Mouse (Mus musculus): ENCODE data around the gene Mab21l1. TPM values are rescaled to one million over a fixed set of nuclear protein-coding genes. Genes with fewer than 3 reads are reported as not detected.

Mab21l1 gene
- total and polyA plus RNA-seq, 2 experiments from 2014 or later, result 137 to 179 TPM

DNA sequence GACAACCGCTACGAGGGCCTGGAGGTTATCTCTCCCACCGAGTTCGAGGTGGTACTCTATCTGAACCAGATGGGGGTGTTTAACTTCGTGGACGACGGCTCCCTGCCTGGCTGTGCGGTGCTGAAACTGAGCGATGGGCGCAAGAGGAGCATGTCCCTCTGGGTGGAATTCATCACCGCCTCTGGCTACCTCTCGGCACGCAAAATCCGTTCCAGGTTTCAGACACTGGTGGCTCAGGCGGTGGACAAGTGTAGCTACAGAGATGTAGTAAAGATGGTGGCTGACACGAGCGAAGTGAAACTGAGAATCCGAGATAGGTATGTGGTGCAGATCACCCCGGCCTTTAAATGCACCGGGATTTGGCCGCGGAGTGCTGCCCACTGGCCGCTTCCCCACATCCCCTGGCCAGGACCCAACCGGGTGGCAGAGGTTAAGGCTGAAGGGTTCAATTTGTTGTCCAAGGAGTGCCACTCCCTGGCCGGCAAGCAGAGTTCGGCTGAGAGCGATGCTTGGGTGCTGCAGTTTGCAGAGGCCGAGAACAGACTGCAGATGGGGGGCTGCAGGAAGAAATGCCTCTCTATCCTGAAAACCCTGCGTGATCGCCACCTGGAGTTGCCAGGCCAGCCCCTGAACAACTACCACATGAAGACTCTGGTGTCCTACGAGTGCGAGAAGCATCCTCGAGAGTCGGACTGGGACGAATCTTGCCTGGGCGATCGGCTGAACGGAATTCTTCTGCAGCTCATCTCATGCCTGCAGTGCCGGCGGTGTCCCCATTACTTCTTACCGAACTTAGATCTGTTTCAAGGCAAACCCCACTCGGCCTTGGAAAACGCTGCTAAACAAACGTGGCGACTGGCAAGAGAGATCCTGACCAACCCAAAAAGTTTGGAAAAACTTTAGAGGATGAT is 1.1 kb downstream of the Mab21l1 start:
- ATAC-seq, result no peak
- Histone ChIP-seq H3K27me3 (ENCODE audit: insufficient read depth, low read length) (no peaks in the 10 kb centered on the region), H3K4me2 (ENCODE audit: low read depth, low read length) (peak overlapping the region; percentile 61), H3K9me3 (ENCODE audit: low read length) (no peaks in the 10 kb centered on the region), H3K4me1 (ENCODE audit: insufficient read depth, low read length) (no peaks in the 10 kb centered on the region), H3K9ac (replicated peaks; ENCODE audit: low read length) (peak overlapping the region; percentile 80), H3K4me3 (ENCODE audit: low read length) (peak overlapping the region; percentile 51), H3K27ac (peak overlapping the region; percentile 97), H3K36me3 (ENCODE audit: insufficient read depth, low read length) (no peaks in the 10 kb centered on the region)
- WGBS, result 16% methylated on average over 45 of the region's 45 CpGs
- no peak for TF ChIP-seq CTCF (IDR thresholded peaks at IDR 0.05; ENCODE audit: low read depth)
- peak; percentile 61 for DNase-seq (ENCODE audit: low spot score)

DNA sequence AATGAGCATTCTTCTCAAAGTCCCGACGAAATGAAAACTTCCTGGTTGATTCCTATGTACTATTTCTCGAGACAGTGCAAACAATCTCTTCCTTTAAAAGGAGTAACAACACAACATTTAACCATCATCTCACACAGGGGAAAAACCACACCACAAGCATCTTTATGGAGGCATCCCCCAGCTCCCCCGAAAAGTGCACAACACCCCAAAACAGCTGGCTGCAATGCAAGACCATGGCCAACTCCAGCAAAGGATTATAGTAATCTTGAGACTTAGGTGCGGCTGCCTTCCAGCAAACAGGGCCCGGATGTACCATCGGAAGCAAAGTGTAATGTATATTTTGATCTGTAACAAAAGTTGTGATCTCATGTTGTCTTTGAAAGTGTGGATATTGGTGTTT is 1.8 kb downstream of the Mab21l1 start:
- TF ChIP-seq CTCF (IDR thresholded peaks at IDR 0.05; ENCODE audit: low read depth), result no peak
- Histone ChIP-seq H3K36me3 (ENCODE audit: insufficient read depth, low read length) (no peaks in the 10 kb centered on the region), H3K4me3 (ENCODE audit: low read length) (peak overlapping the region; percentile 51), H3K9ac (replicated peaks; ENCODE audit: low read length) (peak overlapping the region; percentile 80), H3K27me3 (ENCODE audit: insufficient read depth, low read length) (no peaks in the 10 kb centered on the region), H3K4me2 (ENCODE audit: low read depth, low read length) (peak overlapping the region; percentile 61), H3K9me3 (ENCODE audit: low read length) (no peaks in the 10 kb centered on the region), H3K4me1 (ENCODE audit: insufficient read depth, low read length) (no peaks in the 10 kb centered on the region), H3K27ac (peak overlapping the region; percentile 97)
- ATAC-seq (no peak), DNase-seq (ENCODE audit: low spot score) (peak; percentile 30)
- 30% methylated on average over 7 of the region's 7 CpGs for WGBS

DNA sequence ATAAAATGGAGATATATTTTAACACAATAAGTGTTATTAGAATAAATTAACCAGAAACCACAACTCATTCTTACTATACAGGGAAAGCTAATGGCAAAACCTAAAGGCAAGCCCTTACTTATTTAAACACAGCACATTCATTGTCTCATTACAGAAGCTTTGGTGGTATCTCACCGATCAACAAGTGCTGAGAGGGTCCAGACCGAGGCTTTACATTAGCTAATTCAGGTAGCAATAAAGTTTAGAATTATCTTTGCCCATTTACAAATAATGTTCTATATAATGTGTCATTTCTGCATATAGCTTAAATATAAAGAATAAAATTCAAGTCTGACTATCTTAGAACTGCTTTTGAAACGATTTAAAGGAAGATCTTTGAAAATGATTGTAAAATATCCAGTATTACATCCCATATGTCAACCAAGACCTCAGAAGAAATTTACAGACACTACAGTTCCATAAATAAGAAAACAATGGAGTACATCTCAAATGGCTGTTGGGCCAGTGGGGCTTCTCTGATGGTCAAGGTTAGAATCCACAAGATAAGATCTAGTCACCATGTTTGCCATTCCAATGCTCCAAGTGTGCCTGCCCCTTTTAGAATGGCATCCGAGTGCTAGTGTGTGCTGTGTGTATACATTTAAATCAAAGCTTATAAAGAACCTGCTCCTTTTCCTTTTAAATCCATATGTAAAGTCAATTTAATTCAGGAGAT is 3.1 kb downstream of the Mab21l1 start:
- DNase-seq (ENCODE audit: low spot score), result peak; percentile 60
- peaks cover 4% of the 10 kb centered on the region; the same call in 1 of the 2 replicates for H3K4me1 ChIP-seq (ENCODE audit: insufficient read depth, low read length)
- ATAC-seq, result no peak
- TF ChIP-seq CTCF (IDR thresholded peaks at IDR 0.05; ENCODE audit: low read depth), result no peak
- H3K27me3 ChIP-seq (ENCODE audit: insufficient read depth, low read length), result no peaks in the 10 kb centered on the region
- peak overlapping the region; percentile 83 for H3K9ac ChIP-seq (replicated peaks; ENCODE audit: low read length)
- peak overlapping the region; percentile 49 for H3K4me3 ChIP-seq (ENCODE audit: low read length)
- peak overlapping the region; percentile 77 for H3K4me2 ChIP-seq (ENCODE audit: low read depth, low read length)
- 44% methylated on average over 4 of the region's 4 CpGs for WGBS
- peak overlapping the region; percentile 97 for H3K27ac ChIP-seq
- no peaks in the 10 kb centered on the region for H3K9me3 ChIP-seq (ENCODE audit: low read length)
- H3K36me3 ChIP-seq (ENCODE audit: insufficient read depth, low read length), result no peaks in the 10 kb centered on the region

DNA sequence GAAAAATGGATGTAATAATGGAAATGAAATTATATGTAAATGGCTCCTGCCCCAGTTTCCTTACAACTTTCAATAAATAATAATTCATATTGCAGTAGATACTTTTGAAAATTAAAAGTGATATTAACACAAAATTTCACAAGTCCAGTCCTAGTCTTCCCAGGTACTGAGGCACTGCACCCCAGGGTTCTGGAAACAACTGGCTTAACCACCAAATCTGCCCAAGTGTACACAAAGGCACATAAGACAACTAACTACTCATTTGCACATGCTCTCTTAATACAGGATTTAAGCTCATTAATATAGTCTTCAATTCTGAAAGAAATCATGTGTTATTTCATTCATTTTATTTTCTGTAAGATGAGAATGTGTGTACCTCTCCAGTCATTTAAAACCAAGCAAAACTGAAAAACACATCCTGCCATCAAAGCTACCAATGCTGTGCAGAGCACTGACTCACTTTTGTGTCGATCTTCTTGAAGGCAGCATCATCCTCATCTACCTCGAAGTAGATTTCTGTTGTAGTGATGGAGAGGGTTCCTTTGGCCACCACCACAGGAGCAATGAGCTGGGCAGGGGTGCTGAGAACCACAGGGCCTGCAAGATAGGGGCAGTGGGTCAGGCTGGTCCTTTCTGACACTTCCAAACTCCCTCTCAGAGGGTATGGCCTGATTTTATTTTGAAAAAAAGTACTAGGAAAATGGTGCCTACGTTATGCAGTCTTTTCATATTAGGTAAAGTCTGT is 3.8 kb downstream of the Mab21l1 start:
- Histone ChIP-seq H3K4me3 (ENCODE audit: low read length) (peak overlapping the region; percentile 49), H3K4me2 (ENCODE audit: low read depth, low read length) (peak overlapping the region; percentile 77), H3K27ac (peak overlapping the region; percentile 97), H3K9ac (replicated peaks; ENCODE audit: low read length) (peak overlapping the region; percentile 83), H3K27me3 (ENCODE audit: insufficient read depth, low read length) (no peaks in the 10 kb centered on the region), H3K4me1 (ENCODE audit: insufficient read depth, low read length) (peaks cover 4% of the 10 kb centered on the region; the same call in 1 of the 2 replicates), H3K36me3 (ENCODE audit: insufficient read depth, low read length) (no peaks in the 10 kb centered on the region), H3K9me3 (ENCODE audit: low read length) (no peaks in the 10 kb centered on the region)
- WGBS, result 31% methylated on average over 3 of the region's 3 CpGs
- DNase-seq (ENCODE audit: low spot score), result peak; percentile 44
- ATAC-seq, result no peak
- TF ChIP-seq CTCF (IDR thresholded peaks at IDR 0.05; ENCODE audit: low read depth), result no peak

DNA sequence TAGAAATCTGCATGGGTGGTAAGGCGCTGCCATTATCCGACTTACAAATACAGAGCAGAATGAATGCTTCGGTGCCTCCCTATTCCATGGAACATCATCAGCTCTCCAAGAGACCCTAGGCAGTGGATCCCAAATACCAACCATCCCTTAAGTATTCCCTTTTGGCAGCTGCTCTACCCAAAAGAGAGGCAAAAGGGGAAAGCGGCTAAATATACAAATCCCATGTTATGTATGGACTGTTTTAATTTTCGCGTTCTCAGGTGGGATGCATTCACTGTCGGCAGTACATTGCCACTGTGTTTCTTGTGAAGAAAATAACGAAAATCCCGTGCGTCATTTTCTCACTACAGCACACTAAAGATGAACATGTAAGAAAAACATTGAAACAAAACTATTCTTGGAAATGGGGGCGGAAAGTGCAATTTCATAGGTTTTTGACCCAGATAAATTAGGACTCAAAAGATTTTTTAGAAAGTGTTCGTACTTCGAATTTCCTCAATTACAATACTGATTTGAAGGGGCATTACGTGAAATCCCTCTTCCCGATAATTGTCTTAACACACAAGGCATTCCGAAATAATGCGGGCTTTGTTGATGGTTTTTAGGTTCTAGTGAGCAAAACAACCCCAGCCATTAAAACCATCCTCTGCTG is 4.7 kb downstream of the Mab21l1 start:
- H3K4me1 ChIP-seq (ENCODE audit: insufficient read depth, low read length), result peaks cover 4% of the 10 kb centered on the region; the same call in 1 of the 2 replicates
- H3K9me3 ChIP-seq (ENCODE audit: low read length), result no peaks in the 10 kb centered on the region
- peak overlapping the region; percentile 83 for H3K9ac ChIP-seq (replicated peaks; ENCODE audit: low read length)
- no peaks in the 10 kb centered on the region for H3K36me3 ChIP-seq (ENCODE audit: insufficient read depth, low read length)
- H3K4me2 ChIP-seq (ENCODE audit: low read depth, low read length), result peak overlapping the region; percentile 77
- H3K27me3 ChIP-seq (ENCODE audit: insufficient read depth, low read length), result no peaks in the 10 kb centered on the region
- DNase-seq (ENCODE audit: low spot score) (peak; percentile 56), ATAC-seq (no peak)
- peak overlapping the region; percentile 97 for H3K27ac ChIP-seq
- H3K4me3 ChIP-seq (ENCODE audit: low read length), result peak overlapping the region; percentile 49
- 29% methylated on average over 17 of the region's 17 CpGs for WGBS
- TF ChIP-seq CTCF (IDR thresholded peaks at IDR 0.05; ENCODE audit: low read depth), result no peak

Measured in hindbrain, postnatal 0 days (tissue).